Mouse (Mus musculus) hindbrain, embryonic 13.5 days (tissue): Measurements from ENCODE around the gene Krtap2-4. TPM values are rescaled to one million over a fixed set of nuclear protein-coding genes. Genes with fewer than 3 reads are reported as not detected.
"Not testable (repeated sequence)": the region's sequence is repeated elsewhere in the genome, so short reads cannot be mapped to it uniquely, and the experiment has no call there.

Experiments
- ATAC-seq: fragments of 200-750 bp; cut with Nextera tagmentation; 2 replicates; pipeline ENCODE4 v1.8.0; 2017; ENCODE audit warnings: moderate TSS enrichment; ENCODE audit not compliant: low FRiP score
- H3K27ac ChIP-seq: fragments of 300-500 bp; sonication (generic); 2 replicates; pipeline ENCODE4 v1.5.1; 2015; ENCODE audit warnings: inconsistent platforms, mild to moderate bottlenecking, moderate library complexity
- H3K27me3 ChIP-seq: fragments of 300-500 bp; sonication (generic); 2 replicates; pipeline ENCODE4 v1.6.1; 2015; ENCODE audit warnings: mild to moderate bottlenecking, inconsistent platforms
- H3K36me3 ChIP-seq: fragments of 300-500 bp; sonication (generic); 2 replicates; pipeline ENCODE4 v1.6.1; 2015; ENCODE audit warnings: mild to moderate bottlenecking, inconsistent platforms
- H3K4me1 ChIP-seq: fragments of 300-500 bp; sonication (generic); replicated peaks from 2 replicates; pipeline ENCODE4 v1.6.1; 2015; ENCODE audit warnings: inconsistent platforms
- H3K4me2 ChIP-seq: fragments of 300-500 bp; sonication (generic); 2 replicates; pipeline ENCODE4 v1.6.1; 2015; ENCODE audit warnings: inconsistent platforms, mild to moderate bottlenecking, moderate library complexity
- H3K4me3 ChIP-seq: fragments of 300-500 bp; sonication (generic); 2 replicates; pipeline ENCODE4 v1.5.1; 2015; ENCODE audit warnings: mild to moderate bottlenecking, inconsistent platforms
- H3K9ac ChIP-seq: fragments of 300-500 bp; sonication (generic); 2 replicates; pipeline ENCODE4 v1.6.1; 2015; ENCODE audit warnings: mild to moderate bottlenecking, inconsistent platforms
- H3K9me3 ChIP-seq: fragments of 300-500 bp; sonication (generic); 2 replicates; pipeline ENCODE4 v1.6.1; 2016; ENCODE audit warnings: inconsistent platforms
- WGBS: fragments of 180-500 bp; shearing (Covaris S2); methylation state at CpG from one replicate; pipeline ENCODE4 v1.1.7; 2015; 5-methylcytosine and 5-hydroxymethylcytosine counted together
- polyA plus RNA-seq: library from polyadenylated mRNA; unstranded; fragments of >200 nt; fragmentation: Nextera tagmentation; extraction: Ambion mirVana; gene quantifications from 2 replicates; pipeline ENCODE4 v1.2.1, GENCODE M21; 2015

Krtap2-4 gene
- not detected in 2 replicates for polyA plus RNA-seq

- no peaks in the 10 kb centered on the region for H3K27me3 ChIP-seq
- H3K9ac ChIP-seq: no peak within 1 kb of the TSS
- no peak within 1 kb of the TSS for H3K4me3 ChIP-seq
- no peaks in the 10 kb centered on the region for H3K4me1 ChIP-seq
- no peak within 1 kb of the TSS for H3K27ac ChIP-seq
- ATAC-seq: no peak
- no peaks in the 10 kb centered on the region for H3K36me3 ChIP-seq
- 66% methylated on average over 3 of the region's 3 CpGs for WGBS
- no peak within 1 kb of the TSS for H3K4me2 ChIP-seq
- H3K9me3 ChIP-seq: no peaks in the 10 kb centered on the region
These were observed at the start of gene Krtap2-4 for GRCm38 (mm10) chr11:99614796-99615363. Gene Krtap2-4, minus strand, starts transcription at chr11:99614846.

GRCm38 (mm10) chr11:99662802-99663201, 48.2 kb upstream of the Krtap2-4 start:
- Histone ChIP-seq H3K9ac (no peak overlapping the region), H3K9me3 (no peaks in the 10 kb centered on the region), H3K4me1 (no peaks in the 10 kb centered on the region), H3K4me3 (no peak overlapping the region), H3K27ac (no peak overlapping the region), H3K27me3 (no peaks in the 10 kb centered on the region), H3K4me2 (no peak overlapping the region), H3K36me3 (no peaks in the 10 kb centered on the region)
- 85% methylated on average over 10 of the region's 10 CpGs for WGBS
- ATAC-seq: no peak

- Histone ChIP-seq H3K27me3 (no peaks in the 10 kb centered on the region), H3K9me3 (no peaks in the 10 kb centered on the region), H3K27ac (no peak overlapping the region), H3K4me1 (no peaks in the 10 kb centered on the region), H3K36me3 (no peaks in the 10 kb centered on the region), H3K4me2 (no peak overlapping the region), H3K4me3 (no peak overlapping the region), H3K9ac (no peak overlapping the region)
- no peak for ATAC-seq
- 92% methylated on average over 4 of the region's 4 CpGs for WGBS
These were observed 44.6 kb upstream of the Krtap2-4 start for GRCm38 (mm10) chr11:99659256-99659655.

GRCm38 (mm10) chr11:99658467-99659010, 43.9 kb upstream of the Krtap2-4 start, which contains the start of gene Gm11563:
Gene Gm11563, minus strand, starts transcription at chr11:99658960.
- not testable (repeated sequence) for H3K9me3 ChIP-seq, H3K36me3 ChIP-seq, ATAC-seq, H3K4me1 ChIP-seq, H3K27ac ChIP-seq, H3K4me2 ChIP-seq, H3K27me3 ChIP-seq, H3K9ac ChIP-seq, H3K4me3 ChIP-seq
- 71% methylated on average over 10 of the region's 10 CpGs for WGBS

- H3K27ac ChIP-seq: no peak overlapping the region
- H3K4me1 ChIP-seq: no peaks in the 10 kb centered on the region
- 52% methylated on average over 5 of the region's 5 CpGs for whole genome bisulfite sequencing
- no peak overlapping the region for H3K9ac ChIP-seq
- H3K27me3 ChIP-seq: no peaks in the 10 kb centered on the region
- H3K4me2 ChIP-seq: no peak overlapping the region
- H3K9me3 ChIP-seq: no peaks in the 10 kb centered on the region
- no peak for ATAC-seq
- H3K36me3 ChIP-seq: no peaks in the 10 kb centered on the region
- no peak overlapping the region for H3K4me3 ChIP-seq
These were observed 42.4 kb upstream of the Krtap2-4 start for GRCm38 (mm10) chr11:99657051-99657450.

GRCm38 (mm10) chr11:99650136-99650535, 35.5 kb upstream of the Krtap2-4 start, which contains the start of gene Gm11555:
Gene Gm11555, minus strand, starts transcription at chr11:99650236.
- WGBS: 90% methylated on average over 2 of the region's 2 CpGs
- ATAC-seq: no peak
- Histone ChIP-seq H3K9ac (no peak within 1 kb of the TSS), H3K4me1 (no peaks in the 10 kb centered on the region), H3K4me2 (no peak within 1 kb of the TSS), H3K27me3 (no peaks in the 10 kb centered on the region), H3K36me3 (no peaks in the 10 kb centered on the region), H3K27ac (no peak within 1 kb of the TSS), H3K9me3 (no peaks in the 10 kb centered on the region), H3K4me3 (no peak within 1 kb of the TSS)

GRCm38 (mm10) chr11:99646444-99646843, 31.8 kb upstream of the Krtap2-4 start:
- Histone ChIP-seq H3K27ac (no peak overlapping the region), H3K9ac (no peak overlapping the region), H3K4me1 (no peaks in the 10 kb centered on the region), H3K27me3 (no peaks in the 10 kb centered on the region), H3K9me3 (no peaks in the 10 kb centered on the region), H3K4me3 (no peak overlapping the region), H3K36me3 (no peaks in the 10 kb centered on the region), H3K4me2 (no peak overlapping the region)
- no peak for ATAC-seq
- 88% methylated on average over 15 of the region's 15 CpGs for WGBS

- ATAC-seq: no peak
- Histone ChIP-seq H3K36me3 (no peaks in the 10 kb centered on the region), H3K4me2 (no peak overlapping the region), H3K4me1 (no peaks in the 10 kb centered on the region), H3K4me3 (no peak overlapping the region), H3K9me3 (no peaks in the 10 kb centered on the region), H3K27me3 (no peaks in the 10 kb centered on the region), H3K27ac (no peak overlapping the region), H3K9ac (no peak overlapping the region)
- WGBS: 66% methylated on average over 3 of the region's 3 CpGs
These were observed 29.7 kb upstream of the Krtap2-4 start for GRCm38 (mm10) chr11:99644351-99644750.

- not testable (repeated sequence) for H3K27ac ChIP-seq, H3K27me3 ChIP-seq, H3K9ac ChIP-seq, H3K4me1 ChIP-seq, ATAC-seq, H3K4me2 ChIP-seq, H3K9me3 ChIP-seq, H3K4me3 ChIP-seq, H3K36me3 ChIP-seq
- WGBS: 87% methylated on average over 9 of the region's 9 CpGs
These were observed 29.0 kb upstream of the Krtap2-4 start, which contains the start of gene Krtap4-7 for GRCm38 (mm10) chr11:99643635-99644139. Gene Krtap4-7, minus strand, starts transcription at chr11:99644089.

- WGBS: 63% methylated on average over 1 of the region's 1 CpGs
- ATAC-seq: no peak
- no peaks in the 10 kb centered on the region for H3K4me1 ChIP-seq
These were observed 26.3 kb upstream of the Krtap2-4 start for GRCm38 (mm10) chr11:99640926-99641325.

GRCm38 (mm10) chr11:99637086-99637485, 22.4 kb upstream of the Krtap2-4 start:
- 88% methylated on average over 1 of the region's 1 CpGs for WGBS
- Histone ChIP-seq H3K4me2 (no peak overlapping the region), H3K9ac (no peak overlapping the region), H3K36me3 (no peaks in the 10 kb centered on the region), H3K27me3 (no peaks in the 10 kb centered on the region), H3K27ac (no peak overlapping the region), H3K4me1 (no peaks in the 10 kb centered on the region), H3K9me3 (no peaks in the 10 kb centered on the region), H3K4me3 (no peak overlapping the region)
- no peak for ATAC-seq

More at GRCm38 (mm10) chr11:99640926-99641325, 26.3 kb upstream of the Krtap2-4 start:
- H3K4me2 ChIP-seq: no peak overlapping the region
- no peaks in the 10 kb centered on the region for H3K36me3 ChIP-seq
- no peak overlapping the region for H3K4me3 ChIP-seq
- no peak overlapping the region for H3K9ac ChIP-seq
- H3K27ac ChIP-seq: no peak overlapping the region
- H3K9me3 ChIP-seq: no peaks in the 10 kb centered on the region
- H3K27me3 ChIP-seq: no peaks in the 10 kb centered on the region

GRCm38 (mm10) chr11:99634653-99635134, 20.0 kb upstream of the Krtap2-4 start, which contains the start of gene Krtap4-2:
Gene Krtap4-2, minus strand, starts transcription at chr11:99635084.
- no peaks in the 10 kb centered on the region for H3K36me3 ChIP-seq
- H3K27me3 ChIP-seq: no peaks in the 10 kb centered on the region
- no peak within 1 kb of the TSS for H3K4me3 ChIP-seq
- H3K9ac ChIP-seq: no peak within 1 kb of the TSS
- ATAC-seq: no peak
- H3K4me1 ChIP-seq: no peaks in the 10 kb centered on the region
- no peaks in the 10 kb centered on the region for H3K9me3 ChIP-seq
- no peak within 1 kb of the TSS for H3K27ac ChIP-seq
- 42% methylated on average over 8 of the region's 8 CpGs for WGBS
- no peak within 1 kb of the TSS for H3K4me2 ChIP-seq

- H3K36me3 ChIP-seq: no peaks in the 10 kb centered on the region
- H3K4me2 ChIP-seq: no peak overlapping the region
- no peaks in the 10 kb centered on the region for H3K27me3 ChIP-seq
- no peaks in the 10 kb centered on the region for H3K9me3 ChIP-seq
- whole genome bisulfite sequencing: 77% methylated on average over 2 of the region's 2 CpGs
- no peak overlapping the region for H3K4me3 ChIP-seq
- H3K27ac ChIP-seq: no peak overlapping the region
- no peak overlapping the region for H3K9ac ChIP-seq
- no peak for ATAC-seq
- no peaks in the 10 kb centered on the region for H3K4me1 ChIP-seq
These were observed 18.6 kb upstream of the Krtap2-4 start for GRCm38 (mm10) chr11:99633293-99633692.
